Mouse (Mus musculus): ENCODE data around the gene Prkra.

DNA sequence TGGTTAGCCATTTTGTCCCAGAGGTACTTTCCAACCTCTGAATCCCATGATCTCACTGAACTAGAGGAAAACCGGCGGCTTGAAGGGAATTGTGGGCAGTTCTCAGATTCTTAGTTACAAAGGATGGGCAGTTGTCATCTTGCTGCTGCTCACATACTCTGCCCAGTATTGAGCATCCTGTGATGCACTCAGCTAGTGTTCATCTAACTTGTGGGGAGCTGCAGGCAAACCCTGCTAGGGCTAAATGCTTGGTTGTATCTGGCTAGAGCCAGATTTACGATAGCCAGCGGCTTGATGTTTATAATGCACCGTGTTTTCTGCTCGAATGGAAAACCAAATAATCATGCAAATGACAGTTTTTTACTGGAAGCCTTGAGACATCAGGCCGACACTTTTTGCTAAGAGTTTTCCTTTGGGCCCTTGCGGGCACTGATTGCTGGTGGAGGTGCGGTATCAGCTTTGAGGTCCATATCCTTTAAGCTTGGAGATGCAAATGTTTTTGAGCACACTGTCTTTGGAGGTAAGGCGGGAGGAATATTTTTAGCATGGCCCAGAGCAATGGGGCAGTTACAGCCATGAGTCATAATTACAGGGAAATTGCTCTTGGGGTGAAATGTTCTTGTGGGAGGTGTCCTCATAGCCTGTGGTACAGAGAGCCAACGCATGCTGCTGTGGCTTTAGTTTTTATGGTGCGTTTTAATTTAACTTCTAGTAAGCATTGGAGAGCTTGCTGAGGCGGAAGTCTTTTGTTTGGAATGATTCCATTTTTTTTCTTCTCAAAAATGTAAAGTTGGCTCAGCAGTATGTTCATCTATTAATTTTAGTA is 28.8 kb upstream of the Prkra start:
- TF ChIP-seq CTCF (IDR thresholded peaks at IDR 0.05; ENCODE audit: borderline replicate concordance, insufficient read depth, low read depth, low read length): no peak
- TF ChIP-seq POLR2A (IDR thresholded peaks at IDR 0.05; ENCODE audit: borderline replicate concordance, insufficient read depth, low read length): no peak

Measured in cerebellum, adult 2 months (tissue).